Mouse (Mus musculus): ENCODE measurements around the gene BC049715.
"Not testable (repeated sequence)": the region's sequence is repeated elsewhere in the genome, so short reads cannot be mapped to it uniquely, and the experiment has no call there.

BC049715 gene

DNA sequence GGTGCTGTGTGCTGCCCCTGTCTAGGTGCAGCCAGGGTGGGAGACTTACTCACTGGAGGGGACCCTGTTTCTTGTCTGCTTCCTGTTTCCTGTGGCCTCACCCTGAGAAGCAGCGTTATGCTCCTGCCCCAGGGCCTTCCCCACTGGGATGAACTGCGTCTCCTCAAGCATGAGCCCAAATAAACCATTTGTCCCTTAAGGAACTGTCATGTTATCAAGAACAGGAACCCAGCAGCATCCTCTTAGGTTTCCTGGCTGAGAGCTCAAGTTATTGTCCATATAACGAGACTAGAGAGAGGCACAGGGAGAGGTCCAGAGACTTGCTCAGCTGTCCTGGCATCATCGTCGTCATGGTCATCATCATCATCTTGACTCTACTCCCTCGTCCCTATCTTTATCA is 22.8 kb downstream of the BC049715 start:
- no peak for DNase-seq (ENCODE audit: low spot score)

DNA sequence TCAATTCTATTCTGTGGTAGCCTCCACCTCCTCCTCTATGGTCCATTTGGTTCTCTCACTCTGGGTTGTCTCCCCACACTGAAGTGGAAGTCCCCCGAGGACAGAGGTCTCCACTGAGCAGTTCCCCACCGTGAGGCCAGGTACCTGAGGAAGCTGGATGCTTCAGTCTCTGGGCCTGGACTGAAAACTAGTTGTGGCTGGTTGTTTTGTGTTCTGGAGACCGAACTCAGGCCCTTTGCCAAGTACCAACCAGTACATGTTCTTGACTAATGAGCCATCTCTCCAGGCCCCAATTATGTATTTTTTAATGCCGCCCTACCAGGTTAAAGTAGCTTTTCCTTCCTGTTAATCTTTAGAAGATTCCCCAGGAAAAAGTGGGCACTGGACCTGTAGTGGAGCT is 24.9 kb downstream of the BC049715 start:
- DNase-seq (ENCODE audit: low spot score) = no peak

DNA sequence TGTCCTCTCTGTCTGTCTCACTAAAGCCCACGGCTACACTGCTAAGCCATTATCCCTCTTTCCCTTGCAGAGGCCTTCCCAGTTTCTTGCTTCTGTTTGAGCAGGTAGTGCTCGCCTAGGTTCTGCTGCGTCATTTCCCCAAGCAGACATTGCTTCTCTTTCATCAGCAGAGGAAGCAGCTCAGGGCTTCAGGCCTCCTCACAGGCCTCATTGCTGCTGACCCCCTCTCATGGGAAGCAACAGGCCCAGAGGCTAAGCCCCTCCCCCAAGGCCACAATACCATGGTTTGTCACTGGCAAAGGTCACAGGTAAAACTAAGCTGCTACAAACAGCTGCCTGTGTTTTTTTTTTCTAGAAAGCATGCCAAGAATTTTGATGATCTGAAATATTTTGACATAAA is 25.3 kb downstream of the BC049715 start:
- DNase-seq (ENCODE audit: low spot score) = no peak

DNA sequence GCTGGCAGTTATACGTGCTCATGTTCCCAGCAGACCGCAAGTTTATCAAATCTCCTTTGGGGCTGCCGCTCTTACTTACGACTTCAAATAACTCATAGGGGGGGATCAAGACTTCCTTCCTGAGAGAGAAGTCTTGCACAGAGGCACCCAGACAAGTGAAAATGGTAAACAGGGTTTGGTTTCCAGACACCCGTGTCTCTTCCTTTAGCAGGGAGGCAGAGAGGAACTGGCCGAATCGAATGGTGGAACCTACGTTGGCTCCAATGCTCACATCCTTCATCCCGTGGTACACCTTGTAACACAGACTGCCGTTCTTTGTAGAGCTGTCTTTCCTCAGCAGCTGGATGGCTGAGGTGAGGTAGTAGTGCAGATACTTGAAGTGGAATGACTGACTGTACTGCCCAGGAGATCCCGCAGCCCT is 26.9 kb downstream of the BC049715 start:
- DNase-seq (ENCODE audit: low spot score) = peak; percentile 9

DNA sequence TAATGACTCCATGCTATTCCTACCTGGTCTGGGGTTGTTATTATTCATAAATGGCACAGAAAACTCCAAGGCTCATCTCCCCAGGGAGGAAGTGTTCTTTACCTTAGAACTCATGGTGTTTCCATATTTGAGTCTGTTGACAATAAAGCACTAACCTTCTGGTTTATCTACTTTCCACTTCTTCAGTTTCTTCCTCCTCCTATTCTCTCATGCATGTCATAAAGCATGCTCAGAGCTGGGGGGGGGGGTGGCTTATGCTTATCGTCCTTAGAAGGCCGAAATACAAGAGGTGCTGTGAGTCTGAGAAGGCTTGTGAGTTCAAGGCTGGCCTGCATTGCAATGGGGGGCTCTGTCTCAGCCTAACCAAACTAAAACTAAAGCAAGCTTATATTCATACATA is 27.8 kb downstream of the BC049715 start:
- no peak for DNase-seq (ENCODE audit: low spot score)

DNA sequence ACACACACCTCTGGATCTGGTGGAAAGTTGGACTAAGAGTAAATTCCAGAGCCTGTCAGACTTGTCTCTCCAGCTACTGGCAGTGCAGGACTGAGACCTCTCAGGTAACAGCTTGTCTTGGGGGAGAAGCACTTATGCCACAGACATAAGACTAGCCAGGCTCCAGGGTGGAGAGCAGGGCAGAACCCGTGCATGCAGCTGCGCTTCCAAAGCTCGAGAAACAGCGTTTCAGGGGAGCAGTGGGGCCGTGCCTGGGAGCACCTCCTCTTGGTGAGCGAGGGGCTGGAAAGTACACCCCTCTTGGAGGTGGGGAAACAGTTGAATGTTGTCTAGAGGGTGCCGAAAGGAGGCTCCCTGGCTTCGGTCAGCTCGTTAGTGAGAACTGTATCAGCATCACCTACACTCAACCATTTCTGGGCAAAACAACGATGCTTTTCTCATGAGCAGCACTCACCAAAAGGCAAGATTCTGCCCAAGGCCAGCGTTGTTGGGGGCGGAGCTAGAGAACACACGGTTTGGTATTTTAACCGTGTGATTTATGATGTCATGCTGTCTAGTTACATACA is 28.7 kb downstream of the BC049715 start:
- DNase-seq (ENCODE audit: low spot score) = peak; percentile 62

DNA sequence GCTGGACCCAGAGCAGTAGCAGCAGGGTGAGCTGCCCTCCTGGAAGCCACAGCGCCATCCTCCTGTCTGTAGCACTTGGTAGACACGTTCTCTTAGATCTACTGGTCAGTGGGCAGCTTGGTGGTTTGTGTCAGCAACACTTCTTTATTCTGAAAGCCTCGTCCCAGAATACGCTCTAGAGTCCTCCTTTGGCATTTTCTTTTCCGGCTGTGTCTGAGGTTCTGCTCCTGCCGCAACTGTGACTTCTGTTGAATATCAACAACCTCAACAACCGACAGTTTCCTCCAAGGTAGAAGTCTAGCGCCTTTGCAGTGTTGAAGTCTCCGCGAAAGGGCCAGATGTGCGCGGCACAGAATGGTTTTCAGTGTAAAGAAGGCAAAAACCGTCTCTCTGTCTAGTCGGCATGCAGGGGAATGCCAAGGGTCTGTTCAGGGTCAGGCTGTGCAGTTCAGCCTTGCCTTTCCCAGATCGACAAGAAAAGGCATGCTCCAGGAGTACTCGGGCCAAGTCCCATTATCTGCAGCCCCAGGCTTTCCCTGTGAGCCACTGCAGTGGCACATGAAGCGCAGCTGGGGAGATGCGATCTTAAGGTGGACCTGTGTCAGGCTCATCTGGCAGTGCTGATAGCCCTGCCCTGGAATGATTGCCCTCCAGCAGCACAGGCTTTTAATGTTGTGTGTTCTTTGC is 29.9 kb downstream of the BC049715 start, which contains the start of gene Art4:
Gene Art4, minus strand, starts transcription at position 548 of the 687 bp plus-strand sequence.
- peak; percentile 74 for DNase-seq (ENCODE audit: low spot score)

DNA sequence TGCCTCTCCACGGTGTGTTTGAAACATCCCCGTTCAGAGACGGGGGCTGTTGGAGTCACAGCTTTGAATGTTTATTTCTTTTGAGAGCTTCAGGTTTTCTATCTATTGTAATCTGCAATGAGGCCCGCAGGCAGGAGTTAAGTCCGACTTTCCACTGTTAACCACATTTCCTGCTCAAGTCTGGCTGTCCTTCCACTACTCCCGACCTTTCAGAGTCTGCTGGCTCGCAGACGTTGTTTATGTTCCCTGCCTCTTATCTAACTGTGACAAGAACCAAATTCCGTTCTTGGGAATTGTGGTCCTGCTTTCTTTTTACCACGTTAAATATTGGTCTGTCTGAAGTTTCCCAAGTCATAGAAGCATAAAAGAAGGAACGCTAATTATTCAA is 30.4 kb downstream of the BC049715 start:
- DNase-seq (ENCODE audit: low spot score) = no peak

DNA sequence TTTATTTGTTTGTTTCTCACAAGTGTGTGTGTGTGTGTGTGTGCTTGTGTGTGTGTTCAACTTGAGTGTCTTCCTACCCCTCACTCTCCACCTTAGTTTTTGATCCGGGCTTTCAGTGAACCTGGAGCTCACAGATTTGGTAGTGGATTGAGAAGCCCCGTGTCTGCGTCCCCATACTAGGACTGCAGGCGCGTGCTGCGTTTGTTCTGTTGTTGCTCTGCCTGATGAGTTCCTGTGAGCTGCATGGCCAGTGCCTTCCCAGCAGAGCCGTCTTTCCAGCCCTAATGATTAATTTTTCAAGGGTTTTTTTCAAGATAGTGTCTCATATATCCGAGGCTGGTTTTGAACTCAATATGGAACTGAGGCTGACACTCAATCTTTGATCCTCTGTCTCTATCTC is 31.0 kb downstream of the BC049715 start:
- no peak for DNase-seq (ENCODE audit: low spot score)

DNA sequence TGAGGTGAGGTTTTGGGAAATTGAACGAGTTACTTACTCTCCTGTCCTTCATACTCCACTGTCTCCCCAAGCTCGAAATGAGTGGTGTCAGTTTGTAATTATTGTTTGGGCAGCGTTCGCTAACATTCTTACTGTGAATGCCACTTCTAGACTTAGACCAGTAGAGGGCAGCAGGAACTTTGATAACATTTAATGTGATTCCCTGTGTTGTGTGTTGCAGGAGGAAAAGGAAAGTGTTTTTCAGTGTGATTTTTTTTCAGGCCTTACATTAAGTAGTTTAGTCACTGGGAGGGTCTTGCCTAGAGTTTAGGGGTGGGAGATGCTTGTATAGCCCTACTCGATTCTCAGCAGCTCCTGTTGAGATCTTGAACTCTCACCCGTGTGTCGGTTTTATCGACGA is 33.6 kb downstream of the BC049715 start:
- peak; percentile 5 for DNase-seq (ENCODE audit: low spot score)

DNA sequence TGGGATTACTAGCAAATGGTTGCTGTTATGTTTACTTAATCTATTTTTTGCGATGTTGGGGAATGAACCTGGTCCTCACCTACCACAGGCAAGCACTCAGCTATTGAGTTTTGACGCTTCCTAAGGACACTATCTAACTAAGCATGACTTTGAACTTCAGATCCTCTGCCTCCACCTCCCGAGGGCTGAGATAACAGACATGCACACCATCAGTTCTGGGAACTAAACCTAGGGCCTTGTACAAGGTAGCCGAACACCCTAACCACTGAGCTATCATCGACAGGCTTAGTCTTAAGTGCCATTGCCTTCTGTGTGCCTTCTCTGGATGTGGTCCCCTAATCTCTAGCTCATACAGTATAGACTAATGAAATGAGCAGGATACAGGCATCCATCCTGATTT is 37.9 kb downstream of the BC049715 start:
- DNase-seq (ENCODE audit: low spot score) = no peak

DNA sequence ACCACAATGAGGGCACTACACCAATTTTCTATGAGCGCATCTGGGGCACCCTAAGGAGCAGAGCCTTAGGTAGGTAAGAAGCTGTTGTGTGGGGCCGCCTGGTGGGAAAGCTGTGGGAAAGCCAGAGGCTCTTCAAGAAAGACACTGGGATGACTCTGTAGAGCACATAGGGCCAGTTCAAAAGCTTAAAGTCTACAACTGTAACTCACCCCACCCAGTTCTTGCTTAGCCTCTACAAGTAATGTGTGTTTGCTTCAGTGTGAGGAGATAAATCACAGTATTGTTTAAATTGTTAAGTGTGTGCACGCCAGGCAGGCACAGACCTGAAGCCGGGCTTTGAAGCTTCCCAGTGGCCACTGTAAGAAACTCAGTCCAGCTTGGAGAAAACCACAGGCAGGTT is 38.7 kb downstream of the BC049715 start:
- no peak for DNase-seq (ENCODE audit: low spot score)

DNA sequence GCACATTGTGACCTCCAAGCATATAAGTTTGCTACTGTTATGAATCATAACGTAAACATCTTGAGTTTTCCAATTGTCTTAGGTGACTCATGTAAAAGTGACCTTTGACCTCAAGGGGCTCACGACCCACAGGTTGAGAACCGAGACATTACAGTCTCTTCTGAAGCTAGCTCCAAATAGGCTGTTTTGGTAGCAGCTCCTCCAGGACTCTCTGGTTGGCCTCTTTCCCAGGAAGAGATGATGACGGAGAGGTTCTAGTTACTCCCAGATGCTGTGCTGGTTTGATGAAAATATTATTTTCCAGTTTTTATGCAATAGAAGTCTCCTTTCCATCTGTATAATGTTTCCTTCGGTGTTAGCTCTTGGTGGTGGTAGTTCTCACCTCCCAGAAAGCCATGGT is 41.5 kb downstream of the BC049715 start:
- DNase-seq (ENCODE audit: low spot score) = no peak

DNA sequence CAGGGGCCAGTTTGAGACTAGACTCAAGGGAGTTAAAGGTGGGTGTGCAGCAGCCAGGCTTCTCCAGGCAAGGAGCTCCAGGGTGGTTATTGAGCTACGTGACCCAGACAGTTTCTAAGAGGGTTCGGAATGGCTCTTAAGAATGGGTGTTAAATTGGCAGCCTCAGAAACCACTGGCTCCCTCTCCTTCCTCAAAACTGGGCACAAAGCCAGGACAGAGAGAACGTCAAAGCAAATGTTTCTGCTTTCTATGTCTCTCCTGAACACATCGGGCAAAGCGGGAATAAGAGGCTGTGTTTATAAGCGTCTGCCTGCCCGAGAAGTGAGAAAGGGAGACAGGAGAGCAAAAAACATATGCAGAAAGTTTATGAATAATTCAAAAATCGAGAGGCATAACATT is 47.2 kb downstream of the BC049715 start:
- no peak for DNase-seq (ENCODE audit: low spot score)

DNA sequence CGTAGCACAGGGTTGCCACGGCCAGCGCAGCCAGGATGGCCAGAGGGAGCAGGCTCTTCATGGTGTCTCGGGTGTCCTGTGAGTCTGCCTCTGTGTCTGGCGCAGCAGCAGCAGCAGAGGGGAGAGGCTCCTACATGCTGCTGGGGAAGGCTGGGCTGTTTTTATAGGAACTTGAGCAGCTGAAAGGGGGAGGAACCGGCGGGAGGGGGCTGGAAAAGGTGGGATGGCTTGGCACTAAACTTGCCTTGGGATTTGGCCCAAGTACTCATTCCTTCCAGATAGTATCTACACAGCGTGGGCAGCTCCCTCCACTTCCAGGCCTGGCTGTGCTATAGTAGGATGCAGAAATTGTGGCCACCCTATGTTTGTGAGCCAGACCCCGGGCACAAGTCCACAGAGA is 48.2 kb downstream of the BC049715 start, which contains the start of gene Mgp:
Gene Mgp, minus strand, starts transcription at position 154 of the 400 bp plus-strand sequence.
- DNase-seq (ENCODE audit: low spot score) = no peak

DNA sequence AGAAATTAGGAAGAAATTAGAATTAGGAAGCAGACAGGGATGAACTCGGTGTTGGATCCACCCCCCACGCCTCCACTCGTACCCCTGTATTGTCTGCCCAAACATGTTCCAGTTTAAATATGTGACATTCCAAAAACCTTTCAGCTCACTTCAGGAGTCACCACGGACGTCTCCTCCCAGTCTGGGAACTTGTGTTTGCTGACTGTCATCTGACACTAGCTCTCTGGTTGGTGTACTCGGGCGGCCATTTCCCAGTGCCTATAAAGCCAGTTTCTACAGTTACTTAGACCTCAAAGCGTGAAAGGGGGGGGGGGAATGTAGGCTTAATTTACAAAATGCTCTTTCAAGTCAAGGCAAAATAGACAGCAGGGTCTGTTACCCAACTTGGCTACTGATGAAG is 54.3 kb downstream of the BC049715 start:
- DNase-seq (ENCODE audit: low spot score) = no peak

DNA sequence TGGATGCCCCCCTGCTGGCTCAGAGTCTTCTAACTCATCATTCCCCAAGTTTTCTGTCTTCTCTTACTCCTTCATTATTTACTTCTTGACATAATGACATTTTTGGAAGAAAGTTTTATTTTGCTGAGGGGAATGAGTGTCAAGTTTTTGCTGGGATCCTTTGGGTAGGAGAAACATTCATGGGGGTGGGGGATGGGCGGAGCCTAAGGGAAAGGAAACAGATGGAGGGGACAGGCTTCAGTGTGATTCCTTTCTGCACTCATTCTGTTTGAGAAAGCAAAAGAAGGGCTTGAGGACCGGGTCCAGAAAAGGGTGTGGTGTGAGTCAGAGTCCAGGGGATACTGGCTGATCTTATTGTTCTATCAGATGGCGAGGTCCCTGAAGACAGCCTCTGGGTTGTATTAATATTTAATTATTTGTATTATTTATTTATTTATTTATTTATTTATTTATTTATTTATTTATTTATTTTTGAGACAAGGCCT is 56.0 kb downstream of the BC049715 start:
- no peak for DNase-seq (ENCODE audit: low spot score)

DNA sequence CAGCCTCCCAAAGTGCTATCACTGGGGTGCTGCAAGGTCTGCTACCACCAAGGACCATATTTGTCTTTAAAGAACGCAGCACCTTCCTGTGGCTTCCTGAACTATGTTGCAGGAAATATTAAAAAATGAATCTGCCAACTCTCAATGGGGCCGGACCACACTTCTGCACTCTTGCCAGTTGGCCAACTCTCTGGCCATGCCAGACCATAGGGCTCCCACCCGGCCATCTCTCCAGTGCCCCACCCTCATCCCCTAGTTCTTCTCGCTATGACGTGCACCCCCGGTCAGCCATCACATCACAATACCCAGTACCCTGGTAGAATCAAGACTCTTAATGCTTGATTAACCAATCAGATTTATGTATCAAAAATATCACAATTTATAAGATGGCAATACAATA is 56.5 kb downstream of the BC049715 start:
- DNase-seq (ENCODE audit: low spot score) = no peak

DNA sequence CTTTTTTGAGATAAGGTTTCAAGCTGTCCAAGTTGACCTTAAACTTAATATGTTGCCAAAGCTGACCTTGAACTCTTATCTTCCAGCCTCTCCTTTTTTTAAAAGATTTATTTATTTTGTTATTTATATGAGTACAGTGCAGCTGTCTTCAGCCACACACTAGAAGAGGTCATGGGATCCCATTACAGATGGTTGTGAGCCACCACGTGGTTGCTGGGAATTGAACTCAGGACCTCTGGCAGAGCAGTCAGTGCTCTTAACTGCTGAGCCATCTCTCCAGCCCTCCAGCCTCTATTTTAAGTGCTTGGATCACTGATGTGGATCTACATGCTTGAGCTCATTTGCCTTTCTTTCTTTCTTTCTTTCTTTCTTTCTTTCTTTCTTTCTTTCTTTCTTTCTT is 57.3 kb downstream of the BC049715 start:
- DNase-seq (ENCODE audit: low spot score) = not testable (repeated sequence)

DNA sequence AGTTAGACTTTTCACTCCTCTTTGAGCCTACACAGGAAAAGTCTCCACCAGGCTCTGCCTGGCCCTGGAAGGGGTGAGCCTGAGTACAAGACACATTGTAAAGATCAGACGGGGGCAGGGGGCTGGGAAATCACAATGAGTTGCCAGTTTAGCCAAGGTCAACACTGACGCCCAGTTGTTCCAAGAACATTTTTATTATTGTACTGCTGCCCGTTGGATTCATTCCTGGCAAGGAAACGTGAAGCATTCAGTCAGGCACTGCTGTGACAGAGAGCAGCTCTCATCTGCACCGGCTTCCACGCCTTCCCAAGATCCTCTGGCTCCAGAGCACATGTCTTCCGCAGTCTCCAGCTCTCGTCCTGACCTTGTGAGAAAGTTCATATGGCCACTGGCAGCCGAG is 60.4 kb downstream of the BC049715 start:
- DNase-seq (ENCODE audit: low spot score) = no peak

DNA sequence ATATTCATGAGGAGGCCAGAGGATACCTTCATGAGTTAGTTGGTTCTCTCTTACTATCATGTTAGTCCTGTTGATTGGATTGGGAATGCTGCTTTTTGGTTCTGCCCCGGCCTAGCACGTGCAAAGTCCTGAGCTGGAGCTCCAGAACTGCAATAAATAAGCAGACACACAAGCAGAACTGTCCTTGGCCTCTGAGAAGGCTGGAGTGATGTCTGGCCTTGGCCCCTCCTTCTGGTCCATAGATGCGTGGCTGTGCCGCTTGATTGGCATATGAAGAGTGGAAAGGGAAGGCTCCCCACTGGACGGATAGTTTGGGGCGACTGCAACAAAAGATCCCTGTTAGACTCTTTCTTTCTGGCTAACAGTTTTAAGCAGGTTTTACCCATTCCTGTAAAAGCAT is 61.6 kb downstream of the BC049715 start:
- no peak for DNase-seq (ENCODE audit: low spot score)

DNA sequence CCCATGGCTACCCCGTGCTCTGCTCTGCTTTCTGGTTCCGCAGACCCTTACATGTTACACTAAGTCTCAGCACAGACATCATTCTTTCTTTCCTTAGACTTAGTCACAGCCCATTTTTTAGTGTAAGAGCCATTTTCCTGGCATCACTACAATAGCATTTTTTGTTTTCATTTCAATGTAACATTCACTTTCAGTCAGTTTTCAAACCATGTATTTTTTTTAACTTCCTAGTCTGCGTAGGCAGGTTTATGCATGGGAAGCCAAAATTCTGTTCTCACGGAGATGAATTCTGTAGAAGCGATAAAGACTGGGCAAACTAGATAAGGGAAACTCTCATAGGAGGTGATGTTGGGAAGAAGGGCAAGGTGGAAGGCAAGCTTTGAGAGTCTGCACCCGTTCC is 62.1 kb downstream of the BC049715 start:
- DNase-seq (ENCODE audit: low spot score) = no peak

Data from spleen, adult 12 weeks (tissue).